Mouse (Mus musculus): ENCODE measurements at regions not wholly inside any gene's neighbourhood (a gene's known extent, or its start where the extent isn't known, plus 50 kb on each side); places are given as distances from the start of the nearest gene placed in this dataset.
"Not testable (repeated sequence)": the region's sequence is repeated elsewhere in the genome, so short reads cannot be mapped to it uniquely, and the experiment has no call there.

GRCm38 (mm10) chr1:141246125-141246524 is 1000.2 kb downstream of the Kcnt2 start:
- not testable (repeated sequence) for DNase-seq (ENCODE audit: inconsistent age in 2 of 2, low spot score in 1 of 2)

- peak in 1 of 2 experiments; percentile 8 for DNase-seq (ENCODE audit: inconsistent age in 2 of 2, low spot score in 1 of 2)
Observed at GRCm38 (mm10) chr1:141274738-141275137, 1028.8 kb downstream of the Kcnt2 start.

- DNase-seq (ENCODE audit: inconsistent age in 2 of 2, low spot score in 1 of 2), result no peak
Observed at GRCm38 (mm10) chr1:141281513-141281912, 1035.6 kb downstream of the Kcnt2 start.

GRCm38 (mm10) chr1:141322968-141323367 is 1077.0 kb downstream of the Kcnt2 start:
- DNase-seq (ENCODE audit: inconsistent age in 2 of 2, low spot score in 1 of 2), result no peak

GRCm38 (mm10) chr1:141338073-141338472 is 1092.1 kb downstream of the Kcnt2 start:
- no peak for DNase-seq (ENCODE audit: inconsistent age in 2 of 2, low spot score in 1 of 2)

- no peak for DNase-seq (ENCODE audit: inconsistent age in 2 of 2, low spot score in 1 of 2)
Observed at GRCm38 (mm10) chr1:141369447-141369846, 1123.5 kb downstream of the Kcnt2 start.

GRCm38 (mm10) chr1:141375966-141376365 is 1130.0 kb downstream of the Kcnt2 start:
- DNase-seq (ENCODE audit: inconsistent age in 2 of 2, low spot score in 1 of 2), result no peak

- DNase-seq (ENCODE audit: inconsistent age in 2 of 2, low spot score in 1 of 2), result no peak
Observed at GRCm38 (mm10) chr1:141401334-141401733, 1155.4 kb downstream of the Kcnt2 start.

GRCm38 (mm10) chr1:141429675-141430074 is 1183.7 kb downstream of the Kcnt2 start:
- DNase-seq (ENCODE audit: inconsistent age in 2 of 2, low spot score in 1 of 2), result peak; percentile 45 to 89

GRCm38 (mm10) chr1:141430117-141430516 is 1184.2 kb downstream of the Kcnt2 start:
- DNase-seq (ENCODE audit: inconsistent age in 2 of 2, low spot score in 1 of 2), result peak in 1 of 2 experiments; percentile 28

- DNase-seq (ENCODE audit: inconsistent age in 2 of 2, low spot score in 1 of 2), result peak in 1 of 2 experiments; percentile 16
Observed at GRCm38 (mm10) chr1:141435452-141435851, 1189.5 kb downstream of the Kcnt2 start.

- DNase-seq (ENCODE audit: inconsistent age in 2 of 2, low spot score in 1 of 2), result peak in 1 of 2 experiments; percentile 5
Observed at GRCm38 (mm10) chr1:141440234-141440633, 1194.3 kb downstream of the Kcnt2 start.

- DNase-seq (ENCODE audit: inconsistent age in 2 of 2, low spot score in 1 of 2), result peak in 1 of 2 experiments; percentile 8
Observed at GRCm38 (mm10) chr1:141450960-141451359, 1205.0 kb downstream of the Kcnt2 start.

- peak; percentile 15 to 85 for DNase-seq (ENCODE audit: inconsistent age in 2 of 2, low spot score in 1 of 2)
Observed at GRCm38 (mm10) chr1:141464576-141464975, 1218.6 kb downstream of the Kcnt2 start.

All from adrenal gland, adult (tissue).